Mouse (Mus musculus) lung, embryonic 16.5 days (tissue): ENCODE results near the gene Azgp1. TPM values are rescaled to one million over a fixed set of nuclear protein-coding genes. Genes with fewer than 3 reads are reported as not detected.
"Not testable (repeated sequence)": the region's sequence is repeated elsewhere in the genome, so short reads cannot be mapped to it uniquely, and the experiment has no call there.

ENCODE experiments used
- ATAC-seq: fragments of 200-750 bp; cut with Nextera tagmentation; 2 replicates; pipeline ENCODE4 v1.8.0; 2017; ENCODE audit warnings: low read depth, mild to moderate bottlenecking, moderate library complexity
- H3K27ac ChIP-seq: fragments of 300-500 bp; sonication (generic); 2 replicates; pipeline ENCODE4 v1.5.1; 2014; ENCODE audit warnings: mild to moderate bottlenecking, control low read depth, low read length
- H3K27me3 ChIP-seq: fragments of 300-500 bp; sonication (generic); 2 replicates; pipeline ENCODE4 v1.6.1; 2014; ENCODE audit warnings: low read depth, low read length, mixed read lengths; ENCODE audit not compliant: control insufficient read depth, insufficient read depth
- H3K36me3 ChIP-seq: fragments of 300-500 bp; sonication (generic); 2 replicates; pipeline ENCODE4 v1.6.1; 2014; ENCODE audit warnings: low read length; ENCODE audit not compliant: control insufficient read depth, insufficient read depth
- H3K4me1 ChIP-seq: fragments of 300-500 bp; sonication (generic); replicated peaks from 2 replicates; pipeline ENCODE4 v1.6.1; 2014; ENCODE audit warnings: low read length, mixed read lengths; ENCODE audit not compliant: control insufficient read depth, insufficient read depth
- H3K4me2 ChIP-seq: fragments of 300-500 bp; sonication (generic); 2 replicates; pipeline ENCODE4 v1.6.1; 2014; ENCODE audit warnings: low read depth, low read length, control low read depth
- H3K4me3 ChIP-seq: fragments of 300-500 bp; sonication (generic); 2 replicates; pipeline ENCODE4 v1.5.1; 2014; ENCODE audit warnings: mild to moderate bottlenecking, low read length, control low read depth
- H3K9ac ChIP-seq: fragments of 300-500 bp; sonication (generic); 2 replicates; pipeline ENCODE4 v1.6.1; 2014; ENCODE audit warnings: low read length, control low read depth
- H3K9me3 ChIP-seq: fragments of 300-500 bp; sonication (generic); 2 replicates; pipeline ENCODE4 v1.6.1; 2016; ENCODE audit warnings: low read length; ENCODE audit not compliant: control insufficient read depth
- WGBS: fragments of 180-500 bp; shearing (Covaris S2); extraction: QIAGEN DNeasy Blood & Tissue Kit; methylation state at CpG from one replicate; pipeline ENCODE4 v1.1.7; 2014; 5-methylcytosine and 5-hydroxymethylcytosine counted together
- polyA plus RNA-seq: library from polyadenylated mRNA; unstranded; fragments of >200 nt; fragmentation: Nextera tagmentation; extraction: Ambion mirVana; gene quantifications from 2 replicates; pipeline ENCODE4 v1.2.1, GENCODE M21; 2015

The Azgp1 gene
- 1.1 TPM in 1 of 2 replicates, not detected in the other for polyA plus RNA-seq

DNA sequence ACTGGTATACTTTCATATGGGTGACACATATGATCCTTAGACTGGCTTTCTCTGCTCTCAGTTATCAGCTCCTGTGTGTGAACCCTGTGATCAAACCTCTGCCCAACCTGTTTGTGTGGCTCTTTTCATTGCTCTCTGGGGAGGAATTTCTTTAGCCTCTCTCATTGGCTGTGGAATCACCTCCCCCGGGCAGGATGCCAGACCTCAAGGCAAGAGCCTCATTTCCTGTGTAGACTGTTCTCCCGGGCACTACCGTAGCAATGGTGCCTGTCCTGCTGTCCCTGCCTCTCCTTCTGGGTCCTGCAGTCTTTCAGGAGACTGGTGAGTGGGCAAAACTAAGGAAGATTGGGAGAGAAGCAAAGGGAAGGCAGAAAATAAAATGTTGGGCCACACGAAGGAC lies at the start of gene Azgp1:
TSS of gene Azgp1 (plus strand) at position 221 of the 400 bp plus-strand sequence.
- H3K4me1 ChIP-seq = no peaks in the 10 kb centered on the region
- no peak within 1 kb of the TSS for H3K9ac ChIP-seq
- 43% methylated on average over 4 of the region's 4 CpGs for WGBS
- no peaks in the 10 kb centered on the region for H3K36me3 ChIP-seq
- no peak within 1 kb of the TSS for H3K27ac ChIP-seq
- H3K4me3 ChIP-seq = no peak within 1 kb of the TSS
- no peak within 1 kb of the TSS for H3K4me2 ChIP-seq
- ATAC-seq = no peak
- H3K27me3 ChIP-seq = no peaks in the 10 kb centered on the region
- H3K9me3 ChIP-seq = no peaks in the 10 kb centered on the region

- not testable (repeated sequence) for H3K27me3 ChIP-seq, H3K9ac ChIP-seq, H3K36me3 ChIP-seq, H3K4me2 ChIP-seq, H3K4me3 ChIP-seq, ATAC-seq, H3K4me1 ChIP-seq, H3K27ac ChIP-seq, H3K9me3 ChIP-seq
- 58% methylated on average over 2 of the region's 2 CpGs for WGBS
Observed at GRCm38 (mm10) chr5:137933934-137934333, 47.4 kb upstream of the Azgp1 start.

DNA sequence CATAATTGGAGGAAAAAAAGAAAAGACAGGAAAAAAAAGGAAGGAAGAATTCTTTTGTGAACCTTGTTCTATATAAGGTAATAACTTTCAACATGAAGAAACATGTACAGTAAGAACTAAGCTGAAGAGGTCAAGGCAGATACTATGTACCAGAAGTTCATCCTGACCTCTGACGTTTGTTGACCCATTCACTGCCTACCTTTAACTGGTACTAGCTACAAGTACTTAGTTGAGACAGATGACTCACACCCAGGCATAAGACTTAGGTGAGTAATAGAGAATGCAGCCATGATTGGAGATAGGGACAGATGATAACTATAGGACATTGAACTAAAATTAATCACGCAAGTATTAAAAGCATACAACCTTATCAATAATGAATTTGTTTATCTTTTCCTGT lies 44.8 kb upstream of the Azgp1 start:
- Histone ChIP-seq H3K4me1 (no peaks in the 10 kb centered on the region), H3K9ac (no peak overlapping the region), H3K4me3 (no peak overlapping the region), H3K27me3 (no peaks in the 10 kb centered on the region), H3K4me2 (no peak overlapping the region), H3K27ac (no peak overlapping the region), H3K9me3 (no peaks in the 10 kb centered on the region), H3K36me3 (no peaks in the 10 kb centered on the region)
- no peak for ATAC-seq
- 84% methylated on average over 2 of the region's 2 CpGs for WGBS

DNA sequence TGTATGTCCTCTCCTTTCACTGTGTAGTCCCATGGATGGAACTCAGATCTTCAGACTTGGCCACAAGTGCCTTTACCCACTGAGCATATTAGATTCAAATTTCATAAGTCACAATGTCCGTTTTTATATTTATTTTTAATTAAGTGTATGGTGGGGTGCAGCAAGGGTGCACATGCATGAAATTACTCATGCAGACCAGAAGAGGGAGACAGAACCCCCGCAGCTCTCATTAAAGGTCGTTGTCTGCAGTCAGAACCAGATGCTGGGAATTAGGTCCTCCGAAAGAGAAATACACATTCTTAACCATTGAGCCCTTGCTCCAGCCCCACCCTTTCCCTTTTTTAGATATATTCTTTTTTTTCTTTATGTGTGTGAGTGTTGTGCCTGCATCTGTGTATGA lies 44.1 kb upstream of the Azgp1 start:
- Histone ChIP-seq H3K4me2 (no peak overlapping the region), H3K36me3 (no peaks in the 10 kb centered on the region), H3K27me3 (no peaks in the 10 kb centered on the region), H3K9ac (no peak overlapping the region), H3K4me1 (no peaks in the 10 kb centered on the region), H3K4me3 (no peak overlapping the region), H3K27ac (no peak overlapping the region), H3K9me3 (no peaks in the 10 kb centered on the region)
- no peak for ATAC-seq
- 56% methylated on average over 4 of the region's 4 CpGs for whole genome bisulfite sequencing

GRCm38 (mm10) chr5:137940948-137941347 lies 40.4 kb upstream of the Azgp1 start:
- Histone ChIP-seq H3K4me1 (no peaks in the 10 kb centered on the region), H3K27me3 (no peaks in the 10 kb centered on the region), H3K4me2 (no peak overlapping the region), H3K36me3 (no peaks in the 10 kb centered on the region), H3K9me3 (no peaks in the 10 kb centered on the region), H3K9ac (no peak overlapping the region), H3K27ac (no peak overlapping the region), H3K4me3 (no peak overlapping the region)
- WGBS = 69% methylated on average over 4 of the region's 4 CpGs
- ATAC-seq = no peak

GRCm38 (mm10) chr5:137943133-137943532 lies 38.2 kb upstream of the Azgp1 start:
- H3K27ac ChIP-seq = no peak overlapping the region
- H3K36me3 ChIP-seq = no peaks in the 10 kb centered on the region
- H3K9ac ChIP-seq = no peak overlapping the region
- no peaks in the 10 kb centered on the region for H3K27me3 ChIP-seq
- H3K4me1 ChIP-seq = no peaks in the 10 kb centered on the region
- ATAC-seq = no peak
- H3K4me3 ChIP-seq = no peak overlapping the region
- H3K9me3 ChIP-seq = no peaks in the 10 kb centered on the region
- WGBS = 69% methylated on average over 1 of the region's 1 CpGs
- H3K4me2 ChIP-seq = no peak overlapping the region

DNA sequence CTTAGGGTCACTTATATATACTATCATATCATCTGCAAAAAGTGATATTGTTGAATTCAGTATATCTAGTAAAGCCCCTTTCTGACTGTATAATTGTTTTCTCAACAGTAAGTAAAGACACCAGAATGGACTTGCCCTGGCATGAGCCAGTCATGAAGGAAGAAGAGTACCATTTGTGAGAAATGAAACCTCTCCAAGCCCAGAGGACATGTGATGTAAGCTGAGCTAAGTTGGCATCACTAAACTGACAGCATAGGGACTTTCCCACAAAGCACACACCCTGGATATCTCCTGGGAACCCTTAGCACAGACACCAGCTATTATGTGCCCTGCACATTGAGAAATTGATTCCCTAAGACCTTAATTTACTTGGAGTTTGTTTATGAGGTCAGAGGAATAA lies 34.0 kb upstream of the Azgp1 start:
- no peak overlapping the region for H3K27ac ChIP-seq
- no peaks in the 10 kb centered on the region for H3K27me3 ChIP-seq
- no peaks in the 10 kb centered on the region for H3K9me3 ChIP-seq
- no peak overlapping the region for H3K9ac ChIP-seq
- no peaks in the 10 kb centered on the region for H3K36me3 ChIP-seq
- no peak overlapping the region for H3K4me3 ChIP-seq
- H3K4me1 ChIP-seq = no peaks in the 10 kb centered on the region
- no peak overlapping the region for H3K4me2 ChIP-seq
- ATAC-seq = no peak

DNA sequence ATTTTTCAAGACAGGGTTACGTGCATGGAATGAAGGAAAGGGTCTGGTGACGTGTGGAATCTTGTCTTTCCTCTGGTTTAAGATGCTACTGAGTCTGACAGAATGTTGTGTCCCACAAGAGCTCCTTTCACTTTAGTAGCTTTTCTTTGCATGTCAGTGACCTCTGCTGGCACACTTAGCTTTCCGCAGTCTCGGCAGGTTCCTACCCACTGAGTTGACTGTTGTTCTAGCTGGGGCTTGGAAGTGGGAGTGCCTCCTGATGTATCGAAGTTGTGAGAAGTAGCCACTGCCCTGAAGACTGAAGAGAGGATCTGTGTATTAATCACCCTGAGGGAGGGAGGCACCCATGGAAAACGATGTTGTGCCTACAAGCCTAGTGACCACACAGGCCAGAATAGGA lies 30.1 kb upstream of the Azgp1 start:
- Histone ChIP-seq H3K9me3 (no peaks in the 10 kb centered on the region), H3K9ac (no peak overlapping the region), H3K27me3 (no peaks in the 10 kb centered on the region), H3K27ac (no peak overlapping the region), H3K4me2 (no peak overlapping the region), H3K36me3 (no peaks in the 10 kb centered on the region), H3K4me1 (no peaks in the 10 kb centered on the region), H3K4me3 (no peak overlapping the region)
- ATAC-seq = no peak
- WGBS = 26% methylated on average over 6 of the region's 6 CpGs

DNA sequence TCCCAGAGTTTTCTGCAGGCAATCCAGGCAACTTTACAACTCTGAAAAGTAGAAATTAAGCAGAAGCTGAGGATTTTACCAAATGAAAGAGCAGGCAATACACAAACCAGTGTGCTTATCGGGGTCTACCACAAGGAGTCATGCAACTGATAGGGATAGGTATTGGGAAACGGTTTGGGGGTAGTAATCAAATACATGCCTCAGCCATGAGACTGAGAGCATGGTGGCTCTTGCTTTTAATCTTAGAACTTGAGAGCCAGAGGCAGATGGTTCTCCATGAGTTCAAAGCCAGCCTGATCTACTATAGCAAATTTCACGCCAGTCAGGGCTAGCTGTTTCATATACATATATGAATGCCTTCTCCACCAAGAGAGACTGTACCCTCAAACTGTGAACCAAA lies 24.9 kb upstream of the Azgp1 start:
- H3K9me3 ChIP-seq = no peaks in the 10 kb centered on the region
- no peaks in the 10 kb centered on the region for H3K4me1 ChIP-seq
- H3K4me2 ChIP-seq = no peak overlapping the region
- no peaks in the 10 kb centered on the region for H3K27me3 ChIP-seq
- 84% methylated on average over 3 of the region's 3 CpGs for WGBS
- no peaks in the 10 kb centered on the region for H3K36me3 ChIP-seq
- no peak overlapping the region for H3K4me3 ChIP-seq
- H3K9ac ChIP-seq = no peak overlapping the region
- H3K27ac ChIP-seq = no peak overlapping the region
- ATAC-seq = no peak

- Histone ChIP-seq H3K36me3 (no peaks in the 10 kb centered on the region), H3K27ac (no peak within 1 kb of the TSS), H3K4me1 (no peaks in the 10 kb centered on the region), H3K4me2 (no peak within 1 kb of the TSS), H3K9me3 (no peaks in the 10 kb centered on the region), H3K4me3 (no peak within 1 kb of the TSS), H3K27me3 (no peaks in the 10 kb centered on the region), H3K9ac (no peak within 1 kb of the TSS)
- no peak for ATAC-seq
- 78% methylated on average over 8 of the region's 8 CpGs for WGBS
Observed at GRCm38 (mm10) chr5:137962945-137963344, 18.4 kb upstream of the Azgp1 start, which contains the start of gene Gjc3. Gjc3 (minus strand) TSS chr5:137963098.
